In genomic region chr11:54776367-54776701, GRCm38 (mm10) we compare ENCODE assay signal across 14 mouse cellular contexts. TPM values are rescaled to one million over a fixed set of nuclear protein-coding genes. Genes with fewer than 3 reads are reported as not detected.
DNase-seq lines count a peak whose midpoint lies in the region; ATAC-seq and TF ChIP-seq lines count a peak whose summit lies in the region.
"Had no signal": no experiment of that assay in that cellular context is flagged by ENCODE, and none has a peak within 500 bp of the region (broad histone marks: within the 10 kb centered on the region; RNA-seq: fewer than 3 reads in every experiment).

No protein-coding gene starts in this region.

- in situ Hi-C loops in CH12.LX (cut with MboI; ENCODE audit: low pct_ligation_motif_present, low pct_unique_long_range_greater_than_20kb, low sequenced_read_pairs) = loop anchor here (5.0 to 10.0 kb wide), 2 partner anchors 34 to 78 kb away; no protein-coding TSS in a partner anchor

- intact Hi-C loops in gastrocnemius, adult 2 months (cut with DNase I) = no loop called here

- dilution Hi-C loops in CH12.LX (cut with MboI; ENCODE audit: extremely low pct_ligation_motif_present, extremely low pct_unique_long_range_greater_than_20kb, low sequenced_read_pairs) = no loop called here

- DNase-seq in gastrocnemius, adult 2 months = no peak
- DNase-seq in gastrocnemius, postnatal 25 days = no peak
- DNase-seq in hindbrain, postnatal 0 days (ENCODE audit: low spot score) = no peak
- DNase-seq in hindbrain, embryonic 14.5 days (ENCODE audit: low spot score) = no peak
- no peak for DNase-seq in CH12.LX (ENCODE audit: extremely low read depth)
- no peak for DNase-seq in spleen, postnatal 10 days (ENCODE audit: low spot score in 2 of 2)
- DNase-seq: B cell, adult 2 months; cerebellum, postnatal 36 days; lung, postnatal 10 days had no signal

- H3K9me3 ChIP-seq in hindbrain, postnatal 0 days (ENCODE audit: low read length) = no peaks in the 10 kb centered on the region
- H3K9me3 ChIP-seq in hindbrain, embryonic 14.5 days (ENCODE audit: control insufficient read depth, low read length) = no peaks in the 10 kb centered on the region
- H3K9me3 ChIP-seq in CH12.LX (replicated peaks; ENCODE audit: low read length) = no peaks in the 10 kb centered on the region
- no peaks in the 10 kb centered on the region for H3K9me3 ChIP-seq in intestine, embryonic 15.5 days
- H3K9me3 ChIP-seq: midbrain, embryonic 13.5 days; neural tube, embryonic 13.5 days; stomach, embryonic 15.5 days had no signal

- no peak for ATAC-seq in hindbrain, postnatal 0 days
- no peak for ATAC-seq in hindbrain, embryonic 14.5 days (ENCODE audit: low FRiP score)
- ATAC-seq in intestine, embryonic 15.5 days = no peak
- no peak for ATAC-seq in inflammation-experienced regulatory T-cells, adult 6 months
- ATAC-seq: midbrain, embryonic 13.5 days had no signal

- H3K4me3 ChIP-seq in gastrocnemius, adult 2 months = peak overlapping the region; percentile 31
- H3K4me3 ChIP-seq in hindbrain, postnatal 0 days (ENCODE audit: low read length) = no peak overlapping the region
- H3K4me3 ChIP-seq in hindbrain, embryonic 14.5 days (replicated peaks; ENCODE audit: low read length) = no peak overlapping the region
- H3K4me3 ChIP-seq in CH12.LX (replicated peaks in 1 of 3; ENCODE audit: low read depth in 2 of 3, low read length in 2 of 3, poor library complexity in 1 of 3) = peak overlapping the region in 1 of 3 experiments; percentile 17
- no peak overlapping the region for H3K4me3 ChIP-seq in intestine, embryonic 15.5 days (replicated peaks)
- H3K4me3 ChIP-seq: midbrain, embryonic 13.5 days; neural tube, embryonic 13.5 days; stomach, embryonic 15.5 days had no signal

- H3K79me2 ChIP-seq in CH12.LX (replicated peaks; ENCODE audit: control insufficient read depth, extremely low read depth, insufficient read depth, poor library complexity, severe bottlenecking) = peaks cover 86% of the 10 kb centered on the region

- TF ChIP-seq RAD21 in CH12.LX (IDR thresholded peaks at IDR 0.05; ENCODE audit: low read depth, low read length) = no peak

- H3K4me2 ChIP-seq in hindbrain, postnatal 0 days (ENCODE audit: low read depth, low read length) = no peak overlapping the region
- H3K4me2 ChIP-seq in hindbrain, embryonic 14.5 days (replicated peaks) = no peak overlapping the region
- peak overlapping the region; percentile 91 for H3K4me2 ChIP-seq in CH12.LX (ENCODE audit: insufficient read depth, low read depth, poor library complexity, severe bottlenecking)
- no peak overlapping the region for H3K4me2 ChIP-seq in intestine, embryonic 15.5 days (replicated peaks)
- H3K4me2 ChIP-seq: midbrain, embryonic 13.5 days; neural tube, embryonic 13.5 days had no signal

- no peaks in the 10 kb centered on the region for H3K36me3 ChIP-seq in hindbrain, postnatal 0 days (ENCODE audit: insufficient read depth, low read length)
- H3K36me3 ChIP-seq in hindbrain, embryonic 14.5 days (replicated peaks; ENCODE audit: control insufficient read depth, insufficient read depth) = no peaks in the 10 kb centered on the region
- H3K36me3 ChIP-seq in CH12.LX (replicated peaks in 1 of 2; ENCODE audit: control insufficient read depth in 1 of 2, insufficient read depth in 1 of 2, low read length in 1 of 2) = peaks cover 0 to 16% of the 10 kb centered on the region in 2 experiments
- no peaks in the 10 kb centered on the region for H3K36me3 ChIP-seq in intestine, embryonic 15.5 days
- H3K36me3 ChIP-seq: midbrain, embryonic 13.5 days; neural tube, embryonic 13.5 days; stomach, embryonic 15.5 days had no signal

- 83% methylated on average over 2 of the region's 2 CpGs for WGBS in hindbrain, postnatal 0 days
- WGBS in hindbrain, embryonic 14.5 days = 84% methylated on average over 2 of the region's 2 CpGs
- 78% methylated on average over 2 of the region's 2 CpGs for WGBS in intestine, embryonic 15.5 days

- H3K27me3 ChIP-seq in hindbrain, postnatal 0 days (ENCODE audit: insufficient read depth, low read length) = no peaks in the 10 kb centered on the region
- no peaks in the 10 kb centered on the region for H3K27me3 ChIP-seq in hindbrain, embryonic 14.5 days (ENCODE audit: control insufficient read depth, insufficient read depth, low read length)
- H3K27me3 ChIP-seq in CH12.LX (replicated peaks) = no peaks in the 10 kb centered on the region
- H3K27me3 ChIP-seq in intestine, embryonic 15.5 days (replicated peaks) = no peaks in the 10 kb centered on the region
- H3K27me3 ChIP-seq: midbrain, embryonic 13.5 days; neural tube, embryonic 13.5 days; stomach, embryonic 15.5 days had no signal

- H3K4me1 ChIP-seq in hindbrain, postnatal 0 days (ENCODE audit: insufficient read depth, low read length) = no peaks in the 10 kb centered on the region
- H3K4me1 ChIP-seq in hindbrain, embryonic 14.5 days (replicated peaks; ENCODE audit: control insufficient read depth, insufficient read depth, low read length) = peaks cover 21% of the 10 kb centered on the region
- H3K4me1 ChIP-seq in CH12.LX (ENCODE audit: control insufficient read depth in 1 of 2, insufficient read depth in 2 of 2) = peaks cover 18 to 95% of the 10 kb centered on the region in 2 experiments
- H3K4me1 ChIP-seq in intestine, embryonic 15.5 days (replicated peaks) = peaks cover 13% of the 10 kb centered on the region

- TF ChIP-seq EP300 in CH12.LX (IDR thresholded peaks at IDR 0.05; ENCODE audit: low read length) = no peak

- no peak for TF ChIP-seq CTCF in gastrocnemius, adult 2 months (IDR thresholded peaks at IDR 0.05)
- no peak for TF ChIP-seq CTCF in hindbrain, postnatal 0 days (IDR thresholded peaks at IDR 0.05; ENCODE audit: low read depth)
- no peak for TF ChIP-seq CTCF in CH12.LX (conservative IDR thresholded peaks at IDR 0.05 in 1 of 2, IDR thresholded peaks at IDR 0.05 in 1 of 2; ENCODE audit: low read depth in 2 of 2, low read length in 2 of 2)

- peak overlapping the region; percentile 84 for H3K27ac ChIP-seq in gastrocnemius, adult 2 months
- H3K27ac ChIP-seq in hindbrain, postnatal 0 days = peak overlapping the region; percentile 28; the same call in 1 of the 2 replicates
- H3K27ac ChIP-seq in hindbrain, embryonic 14.5 days = no peak overlapping the region
- H3K27ac ChIP-seq in CH12.LX (ENCODE audit: insufficient read depth, low read depth) = peak overlapping the region; percentile 87; the same call in 1 of the 2 replicates
- H3K27ac ChIP-seq in intestine, embryonic 15.5 days = peak overlapping the region; percentile 55; the same call in 1 of the 2 replicates
- H3K27ac ChIP-seq: midbrain, embryonic 13.5 days; neural tube, embryonic 13.5 days had no signal

- no peak for TF ChIP-seq POLR2A in CH12.LX (IDR thresholded peaks at IDR 0.05; ENCODE audit: low read depth, low read length)

- H3K9ac ChIP-seq in hindbrain, postnatal 0 days (replicated peaks; ENCODE audit: low read length) = no peak overlapping the region
- no peak overlapping the region for H3K9ac ChIP-seq in hindbrain, embryonic 14.5 days
- peak overlapping the region; percentile 77 for H3K9ac ChIP-seq in CH12.LX (ENCODE audit: insufficient read depth, low read depth)
- no peak overlapping the region for H3K9ac ChIP-seq in intestine, embryonic 15.5 days
- H3K9ac ChIP-seq: midbrain, embryonic 13.5 days; neural tube, embryonic 13.5 days; stomach, embryonic 15.5 days had no signal

TF ChIP-seq in CH12.LX, 34 proteins besides CTCF, POLR2A, EP300 and RAD21:
- no peak for TF ChIP-seq CHD2 (IDR thresholded peaks at IDR 0.05; ENCODE audit: low read length)
- no peak for TF ChIP-seq UBTF (IDR thresholded peaks at IDR 0.05; ENCODE audit: low read depth, low read length)
- TF ChIP-seq SIN3A (IDR thresholded peaks at IDR 0.05; ENCODE audit: low read length) = no peak
- TF ChIP-seq MAZ (IDR thresholded peaks at IDR 0.05; ENCODE audit: low read depth, low read length) = no peak
- TF ChIP-seq ELF1 (IDR thresholded peaks at IDR 0.05; ENCODE audit: low read depth, low read length) = no peak
- no peak for TF ChIP-seq TCF12 (IDR thresholded peaks at IDR 0.05; ENCODE audit: low read depth, low read length)
- TF ChIP-seq POLR2AphosphoS2 (IDR thresholded peaks at IDR 0.05; ENCODE audit: low read depth, low read length) = no peak
- TF ChIP-seq MEF2A (IDR thresholded peaks at IDR 0.05; ENCODE audit: borderline replicate concordance, low read depth, low read length) = no peak
- TF ChIP-seq GABPA (IDR thresholded peaks at IDR 0.05; ENCODE audit: insufficient replicate concordance, low read depth, low read length) = no peak
- no peak for TF ChIP-seq MYC (IDR thresholded peaks at IDR 0.05; ENCODE audit: low read depth, low read length)
- TF ChIP-seq PAX5 (IDR thresholded peaks at IDR 0.05; ENCODE audit: low read length) = no peak
- TF ChIP-seq NELFE (IDR thresholded peaks at IDR 0.05; ENCODE audit: low read depth, low read length) = no peak
- no peak for TF ChIP-seq ZC3H11A (IDR thresholded peaks at IDR 0.05; ENCODE audit: low read depth, low read length)
- TF ChIP-seq RCOR1 (conservative IDR thresholded peaks at IDR 0.05; ENCODE audit: low read depth, low read length) = no peak
- TF ChIP-seq ETS1 (conservative IDR thresholded peaks at IDR 0.05; ENCODE audit: low read depth, low read length) = no peak
- TF ChIP-seq IRF4 (IDR thresholded peaks at IDR 0.05; ENCODE audit: low read depth, low read length) = no peak
- no peak for TF ChIP-seq MAX (IDR thresholded peaks at IDR 0.05; ENCODE audit: low read length)
- TF ChIP-seq USF2 (conservative IDR thresholded peaks at IDR 0.05; ENCODE audit: low read depth, low read length) = no peak
- no peak for TF ChIP-seq CHD1 (IDR thresholded peaks at IDR 0.05; ENCODE audit: low read depth, low read length)
- no peak for TF ChIP-seq HCFC1 (IDR thresholded peaks at IDR 0.05; ENCODE audit: low read depth, low read length)

RNA-seq across cellular contexts. Expression of gene Cdc42se2, which starts 11.1 kb away (rescaled TPM):
- 10 to 100 TPM; 14.4 to 19.6 TPM for total RNA-seq in gastrocnemius, adult 2 months (2021)
- total RNA-seq in gastrocnemius, postnatal 25 days (2021) = 10 to 100 TPM; 13.8 to 14.3 TPM
- 141 and 144 TPM in 2 replicates for total RNA-seq in hindbrain, postnatal 0 days (2014; rRNA removed)
- 139 TPM in 2 replicates for polyA plus RNA-seq in hindbrain, postnatal 0 days (2015; fragmentation: Nextera tagmentation; extraction: Ambion mirVana)
- polyA plus RNA-seq in hindbrain, embryonic 14.5 days (2014; fragmentation: Nextera tagmentation; extraction: Ambion mirVana) = 147 and 171 TPM in 2 replicates
- total RNA-seq in CH12.LX (2012; rRNA removed) = 97.9 and 99.1 TPM in 2 replicates
- 215 and 227 TPM in 2 replicates for total RNA-seq in CH12.LX (2014; rRNA removed)
- polyA plus RNA-seq in CH12.LX (2012; ENCODE audit: insufficient read length, low read depth) = 84.7 and 97.4 TPM in 2 replicates
- 70.6 and 72.5 TPM in 2 replicates for polyA plus RNA-seq in intestine, embryonic 15.5 days (2015; fragmentation: Nextera tagmentation; extraction: Ambion mirVana)
- polyA plus RNA-seq in inflammation-experienced regulatory T-cells, adult 6 months (2017; shearing (Covaris generic)) = 100 to 1,000 TPM; 243 to 360 (median 322) TPM
